Mouse (Mus musculus) urinary bladder, postnatal 10 days (tissue): Measurements from ENCODE around the gene Ap1b1.
A peak's percentile ranks its signal among the peaks of the same experiment; 100 is the strongest.

ENCODE experiments used
- DNase-seq: peaks from one replicate; pipeline ENCODE4 v3.0.0; 2022; ENCODE audit warnings: low spot score

Ap1b1 gene

GRCm38 (mm10) chr11:5035421-5035820 is 48.8 kb downstream of the Ap1b1 start:
- DNase-seq, result no peak

- DNase-seq, result no peak
Measured at GRCm38 (mm10) chr11:5037146-5037854, 50.7 kb downstream of the Ap1b1 start.

- DNase-seq, result no peak
Measured at GRCm38 (mm10) chr11:5040585-5040984, 54.0 kb downstream of the Ap1b1 start.

GRCm38 (mm10) chr11:5041144-5041780 is 54.6 kb downstream of the Ap1b1 start:
- no peak for DNase-seq

- no peak for DNase-seq
Measured at GRCm38 (mm10) chr11:5042645-5043381, 56.2 kb downstream of the Ap1b1 start.

- no peak for DNase-seq
Measured at GRCm38 (mm10) chr11:5046321-5046926, 59.8 kb downstream of the Ap1b1 start.

GRCm38 (mm10) chr11:5051629-5052028 is 65.0 kb downstream of the Ap1b1 start:
- no peak for DNase-seq

GRCm38 (mm10) chr11:5052200-5052854 is 65.7 kb downstream of the Ap1b1 start:
- DNase-seq, result no peak

- DNase-seq, result no peak
Measured at GRCm38 (mm10) chr11:5054151-5054550, 67.5 kb downstream of the Ap1b1 start.

GRCm38 (mm10) chr11:5054874-5055273 is 68.2 kb downstream of the Ap1b1 start:
- no peak for DNase-seq

- DNase-seq, result no peak
Measured at GRCm38 (mm10) chr11:5055945-5056938, 69.6 kb downstream of the Ap1b1 start.

GRCm38 (mm10) chr11:5057064-5057463 is 70.4 kb downstream of the Ap1b1 start:
- no peak for DNase-seq

GRCm38 (mm10) chr11:5057541-5057855 is 70.9 kb downstream of the Ap1b1 start:
- no peak for DNase-seq

GRCm38 (mm10) chr11:5057856-5058641 is 71.4 kb downstream of the Ap1b1 start, which contains the start of gene Rasl10a:
Rasl10a (plus strand) TSS chr11:5058128.
- DNase-seq, result no peak

- no peak for DNase-seq
Measured at GRCm38 (mm10) chr11:5058783-5059182, 72.2 kb downstream of the Ap1b1 start.

GRCm38 (mm10) chr11:5059230-5059629 is 72.6 kb downstream of the Ap1b1 start:
- no peak for DNase-seq

GRCm38 (mm10) chr11:5059704-5060156 is 73.1 kb downstream of the Ap1b1 start:
- no peak for DNase-seq

GRCm38 (mm10) chr11:5060756-5061412 is 74.3 kb downstream of the Ap1b1 start:
- no peak for DNase-seq

- peak; percentile 85 for DNase-seq
Measured at GRCm38 (mm10) chr11:5061413-5062139, 75.0 kb downstream of the Ap1b1 start.
